Mouse (Mus musculus) lung, postnatal 0 days (tissue): ENCODE measurements around the gene Rdx. TPM values are rescaled to one million over a fixed set of nuclear protein-coding genes. Genes with fewer than 3 reads are reported as not detected.

ENCODE experiments used
- ATAC-seq: fragments of 200-750 bp; cut with Nextera tagmentation; 2 replicates; pipeline ENCODE4 v1.8.0; 2017; ENCODE audit warnings: moderate library complexity
- DNase-seq: peaks from one replicate; pipeline ENCODE4 v3.0.0-alpha.2; 2016; ENCODE audit warnings: low spot score
- H3K27ac ChIP-seq: fragments of 300-500 bp; sonication (generic); 2 replicates; pipeline ENCODE4 v1.5.1; 2014; ENCODE audit warnings: antibody characterized with exemption, mild to moderate bottlenecking, low read length, mixed read lengths
- H3K27me3 ChIP-seq: fragments of 300-500 bp; sonication (generic); replicated peaks from 2 replicates; pipeline ENCODE4 v1.6.1; 2014; ENCODE audit warnings: low read length, mixed read lengths; ENCODE audit not compliant: insufficient read depth
- H3K36me3 ChIP-seq: fragments of 300-500 bp; sonication (generic); 2 replicates; pipeline ENCODE4 v1.6.1; 2014; ENCODE audit warnings: low read length, mixed read lengths; ENCODE audit not compliant: insufficient read depth
- H3K4me1 ChIP-seq: fragments of 300-500 bp; sonication (generic); 2 replicates; pipeline ENCODE4 v1.6.1; 2014; ENCODE audit warnings: antibody characterized with exemption, low read depth, low read length, mixed read lengths; ENCODE audit not compliant: insufficient read depth
- H3K4me2 ChIP-seq: fragments of 300-500 bp; sonication (generic); replicated peaks from 2 replicates; pipeline ENCODE4 v1.6.1; 2014; ENCODE audit warnings: low read depth, mild to moderate bottlenecking, low read length, moderate library complexity, mixed read lengths
- H3K4me3 ChIP-seq: fragments of 300-500 bp; sonication (generic); 2 replicates; pipeline ENCODE4 v1.5.1; 2014; ENCODE audit warnings: low read depth, low read length
- H3K9ac ChIP-seq: fragments of 300-500 bp; sonication (generic); replicated peaks from 2 replicates; pipeline ENCODE4 v1.6.1; 2014; ENCODE audit warnings: low read depth, mild to moderate bottlenecking
- H3K9me3 ChIP-seq: fragments of 300-500 bp; sonication (generic); 2 replicates; pipeline ENCODE4 v1.6.1; 2016; ENCODE audit warnings: low read length, mixed read lengths
- CTCF ChIP-seq: IDR thresholded peaks from 2 replicates; pipeline ENCODE4 v1.5.1; 2016; ENCODE audit warnings: antibody characterized with exemption, mild to moderate bottlenecking
- EP300 ChIP-seq: IDR thresholded peaks from 2 replicates; pipeline ENCODE4 v1.6.1; 2016; ENCODE audit warnings: antibody characterized with exemption, mild to moderate bottlenecking, control low read depth
- WGBS: fragments of 180-500 bp; shearing (Covaris S2); extraction: QIAGEN DNeasy Blood & Tissue Kit; methylation state at CpG from one replicate; pipeline ENCODE4 v1.1.7; 2014; 5-methylcytosine and 5-hydroxymethylcytosine counted together
- polyA plus RNA-seq: library from polyadenylated mRNA; unstranded; fragments of >200 nt; fragmentation: Nextera tagmentation; extraction: Ambion mirVana; gene quantifications from 2 replicates; pipeline ENCODE4 v1.2.1, GENCODE M21; 2015

The Rdx gene
- 143 and 167 TPM in 2 replicates for polyA plus RNA-seq

DNA sequence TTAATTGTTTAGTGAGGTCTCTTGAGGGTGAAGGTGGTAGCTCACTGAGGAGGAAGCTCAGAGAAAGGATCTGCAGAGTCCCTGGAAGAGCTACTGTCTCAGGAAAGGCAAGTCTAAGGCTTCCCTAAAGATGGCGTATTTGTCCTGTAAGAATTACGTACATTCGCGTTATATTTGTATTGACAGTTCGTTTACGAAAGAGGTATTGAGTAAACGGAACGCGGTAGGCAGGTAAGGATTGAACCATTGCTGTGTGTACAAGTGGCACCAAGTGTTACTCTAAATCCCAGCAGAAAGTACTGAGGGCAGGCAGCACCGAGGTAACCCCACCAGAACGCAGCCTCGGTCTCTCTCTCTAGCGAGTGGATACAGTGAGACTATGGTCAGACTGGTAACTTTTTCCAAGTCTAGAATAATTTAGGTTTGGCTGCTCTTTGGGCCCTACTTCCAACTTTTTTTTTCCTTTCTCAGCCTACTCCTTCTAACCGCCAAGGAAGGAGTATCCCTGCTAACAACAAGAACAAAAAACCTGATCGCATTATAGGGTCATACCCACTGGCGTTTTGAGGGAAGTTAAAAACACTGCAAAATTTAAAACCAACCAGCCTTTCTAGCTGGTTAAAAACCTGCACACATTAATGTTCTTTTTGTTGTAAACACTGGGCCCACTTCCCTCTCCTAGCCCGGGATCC lies at the start of gene Rdx:
Rdx (plus strand) TSS at position 45 of the 692 bp plus-strand sequence.
- H3K27ac ChIP-seq, result peak within 1 kb of the TSS; percentile 99
- under 1% methylated on average over 17 of the region's 17 CpGs for WGBS

DNA sequence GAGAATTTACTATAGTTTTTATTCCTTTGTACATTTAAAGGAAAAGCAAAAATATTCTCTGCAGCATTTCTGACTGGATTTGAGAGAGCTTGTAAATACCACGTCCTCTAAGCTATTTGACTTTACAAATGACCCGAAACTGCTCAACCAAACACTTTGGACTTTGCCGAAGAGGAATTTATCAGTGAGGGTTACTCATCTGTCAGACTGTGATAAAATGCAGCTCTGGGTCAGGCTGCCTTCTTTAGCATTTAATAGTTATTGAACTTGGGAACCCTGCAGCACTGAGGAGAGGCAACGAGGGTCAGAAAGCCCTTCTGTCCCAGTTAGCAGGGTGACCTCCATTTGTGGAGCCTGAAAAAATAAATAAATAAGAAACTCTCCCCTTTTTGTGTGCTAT lies 43.5 kb upstream of the Rdx start:
- WGBS, result 40% methylated on average over 4 of the region's 4 CpGs
- Histone ChIP-seq H3K4me2 (no peak overlapping the region), H3K27ac (no peak overlapping the region)

More for the DNA sequence above, at the start of gene Rdx:
- Histone ChIP-seq H3K27me3 (no peaks in the 10 kb centered on the region), H3K9ac (peak within 1 kb of the TSS; percentile 99), H3K9me3 (no peaks in the 10 kb centered on the region), H3K4me2 (peak within 1 kb of the TSS; percentile 68), H3K4me3 (peak within 1 kb of the TSS; percentile 100), H3K36me3 (no peaks in the 10 kb centered on the region), H3K4me1 (peaks cover 11% of the 10 kb centered on the region; the same call in 1 of the 2 replicates)
- TF ChIP-seq CTCF (peak; percentile 40), EP300 (no peak)
- DNase-seq (peak; percentile 57), ATAC-seq (no peak)

DNA sequence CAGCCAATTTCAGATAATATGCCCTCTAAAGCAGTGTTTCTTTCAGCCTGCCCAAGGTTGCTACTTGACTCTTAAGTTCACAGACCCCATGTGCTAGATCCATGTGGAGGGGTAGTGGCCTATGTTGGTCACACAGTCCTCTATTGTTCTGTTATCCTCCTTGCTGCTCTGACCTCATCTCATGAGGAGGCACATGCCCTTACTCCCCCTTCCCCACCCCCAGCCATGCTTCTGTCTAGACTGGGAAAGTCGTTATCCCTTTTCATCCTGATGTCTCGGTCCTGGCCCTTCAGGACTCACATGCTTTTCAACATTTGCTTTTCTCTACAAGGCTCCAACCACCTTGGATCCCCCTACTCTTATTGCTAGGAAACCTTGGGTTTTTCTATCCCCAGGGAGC lies 39.6 kb upstream of the Rdx start:
- no peak for DNase-seq
- no peak for ATAC-seq
- no peaks in the 10 kb centered on the region for H3K27me3 ChIP-seq

More for the DNA sequence above, 43.5 kb upstream of the Rdx start:
- no peaks in the 10 kb centered on the region for H3K36me3 ChIP-seq
- H3K9me3 ChIP-seq, result no peaks in the 10 kb centered on the region
- no peak overlapping the region for H3K9ac ChIP-seq
- H3K4me3 ChIP-seq, result no peak overlapping the region
- no peaks in the 10 kb centered on the region for H3K27me3 ChIP-seq
- DNase-seq (no peak), ATAC-seq (no peak)
- H3K4me1 ChIP-seq, result no peaks in the 10 kb centered on the region
- TF ChIP-seq EP300, result no peak
- TF ChIP-seq CTCF, result no peak

DNA sequence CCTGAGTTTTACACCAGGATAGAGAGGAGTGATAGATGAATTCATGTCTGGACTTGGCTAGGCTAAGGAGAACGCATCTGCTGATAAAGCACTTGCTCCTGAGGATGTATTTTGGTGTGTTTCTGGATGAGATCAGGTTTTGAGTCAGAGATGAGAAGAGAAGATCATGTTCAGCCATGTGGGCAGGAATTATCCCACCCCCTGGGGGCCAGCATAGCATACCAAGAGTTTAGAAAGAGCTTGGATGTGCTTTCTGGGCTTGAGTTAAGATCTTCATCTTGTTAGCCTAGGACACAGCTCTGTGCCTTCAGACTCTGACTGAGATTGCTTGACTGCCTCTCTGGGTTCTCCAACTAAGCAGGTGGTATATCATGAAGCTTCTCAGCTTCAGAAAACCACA lies 38.5 kb upstream of the Rdx start:
- H3K9me3 ChIP-seq, result no peaks in the 10 kb centered on the region
- H3K27ac ChIP-seq, result no peak overlapping the region
- WGBS, result 76% methylated on average over 1 of the region's 1 CpGs
- ATAC-seq, result no peak
- no peak for DNase-seq
- no peak overlapping the region for H3K9ac ChIP-seq
- no peak overlapping the region for H3K4me2 ChIP-seq
- H3K36me3 ChIP-seq, result no peaks in the 10 kb centered on the region
- TF ChIP-seq EP300 (no peak), CTCF (no peak)
- no peak overlapping the region for H3K4me3 ChIP-seq
- H3K4me1 ChIP-seq, result no peaks in the 10 kb centered on the region
- H3K27me3 ChIP-seq, result no peaks in the 10 kb centered on the region

More for the DNA sequence above, 39.6 kb upstream of the Rdx start:
- Histone ChIP-seq H3K9me3 (no peaks in the 10 kb centered on the region), H3K9ac (no peak overlapping the region), H3K36me3 (no peaks in the 10 kb centered on the region), H3K4me3 (no peak overlapping the region), H3K27ac (no peak overlapping the region), H3K4me2 (no peak overlapping the region), H3K4me1 (no peaks in the 10 kb centered on the region)
- 37% methylated on average over 2 of the region's 2 CpGs for WGBS
- no peak for TF ChIP-seq CTCF
- no peak for TF ChIP-seq EP300

DNA sequence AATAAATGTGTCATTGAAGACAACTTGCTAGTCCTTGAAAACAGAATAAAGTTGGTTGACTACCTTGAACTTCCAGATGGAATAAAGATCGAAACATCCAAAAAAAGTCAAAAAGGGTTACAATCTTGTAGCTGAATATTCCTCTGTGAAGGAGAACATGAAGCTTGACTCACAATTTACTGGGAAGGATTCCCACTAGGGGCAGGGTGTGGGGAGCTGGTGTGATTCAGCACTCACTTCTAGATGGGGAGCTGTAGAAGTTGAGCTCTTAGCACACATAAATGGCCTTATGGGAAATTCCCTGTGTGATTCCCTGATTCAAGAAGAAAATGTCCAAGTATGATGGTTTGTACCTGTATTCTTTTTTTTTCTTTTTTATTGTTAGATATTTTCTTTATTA lies 34.7 kb upstream of the Rdx start:
- H3K27ac ChIP-seq, result no peak overlapping the region
- H3K4me1 ChIP-seq, result no peaks in the 10 kb centered on the region
- no peaks in the 10 kb centered on the region for H3K36me3 ChIP-seq
- H3K27me3 ChIP-seq, result no peaks in the 10 kb centered on the region
- no peak overlapping the region for H3K9ac ChIP-seq
- no peak for ATAC-seq
- no peak for TF ChIP-seq EP300
- TF ChIP-seq CTCF, result no peak
- no peaks in the 10 kb centered on the region for H3K9me3 ChIP-seq
- WGBS, result 92% methylated on average over 1 of the region's 1 CpGs
- no peak for DNase-seq
- no peak overlapping the region for H3K4me2 ChIP-seq
- H3K4me3 ChIP-seq, result no peak overlapping the region

DNA sequence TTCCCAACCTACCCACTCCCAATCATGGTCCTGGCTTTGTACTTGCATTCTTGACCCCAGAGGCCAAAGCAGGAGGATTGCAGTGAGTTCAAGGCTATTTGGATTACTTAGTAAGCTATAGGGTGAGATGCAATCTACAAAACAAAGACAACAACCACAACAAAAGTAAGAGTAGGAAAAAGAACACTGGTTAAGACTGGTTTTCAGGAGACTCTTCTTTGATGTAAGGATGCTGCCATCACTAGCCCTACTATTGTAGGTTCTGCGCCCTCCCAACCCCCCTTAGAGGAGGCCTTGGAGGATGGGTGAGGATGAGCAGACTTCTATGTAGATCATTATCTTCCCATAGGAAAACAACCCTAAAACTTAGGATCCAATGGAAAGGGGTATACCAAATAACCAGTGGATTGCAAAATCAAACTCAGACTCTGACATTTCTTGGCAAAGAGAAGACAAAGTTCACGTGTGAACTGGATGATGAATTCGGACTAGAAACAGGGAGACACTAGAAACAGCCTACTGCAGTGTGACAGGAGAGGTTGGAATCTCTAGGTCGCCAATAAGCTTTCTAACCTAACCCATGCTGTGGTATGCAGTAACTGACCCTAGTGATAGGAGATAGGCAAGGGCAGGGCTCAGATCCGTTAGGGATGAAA lies 34.1 kb upstream of the Rdx start:
- no peaks in the 10 kb centered on the region for H3K4me1 ChIP-seq
- WGBS, result 74% methylated on average over 5 of the region's 5 CpGs

More for the DNA sequence above, 34.1 kb upstream of the Rdx start:
- no peak for TF ChIP-seq EP300
- TF ChIP-seq CTCF, result no peak
- Histone ChIP-seq H3K4me2 (no peak overlapping the region), H3K36me3 (no peaks in the 10 kb centered on the region), H3K4me3 (no peak overlapping the region), H3K9me3 (no peaks in the 10 kb centered on the region), H3K9ac (no peak overlapping the region), H3K27me3 (no peaks in the 10 kb centered on the region), H3K27ac (no peak overlapping the region)
- DNase-seq, result no peak
- ATAC-seq, result no peak
